Mouse (Mus musculus) liver, embryonic 15.5 days (tissue): Measurements from ENCODE around the gene Pgm2. TPM values are rescaled to one million over a fixed set of nuclear protein-coding genes. Genes with fewer than 3 reads are reported as not detected.

Experiments used
- ATAC-seq: fragments of 200-750 bp; cut with Nextera tagmentation; 2 replicates; pipeline ENCODE4 v1.8.0; 2017; ENCODE audit warnings: moderate number of reproducible peaks, mild to moderate bottlenecking, moderate library complexity; ENCODE audit not compliant: insufficient read depth
- H3K27ac ChIP-seq: fragments of 300-500 bp; sonication (generic); replicated peaks from 2 replicates; pipeline ENCODE4 v1.5.1; 2015; ENCODE audit warnings: mild to moderate bottlenecking, inconsistent platforms
- H3K27me3 ChIP-seq: fragments of 300-500 bp; sonication (generic); 2 replicates; pipeline ENCODE4 v1.6.1; 2015; ENCODE audit warnings: mild to moderate bottlenecking, inconsistent platforms
- H3K36me3 ChIP-seq: fragments of 300-500 bp; sonication (generic); replicated peaks from 2 replicates; pipeline ENCODE4 v1.6.1; 2015; ENCODE audit warnings: moderate library complexity, mild to moderate bottlenecking, inconsistent platforms
- H3K4me1 ChIP-seq: fragments of 300-500 bp; sonication (generic); replicated peaks from 2 replicates; pipeline ENCODE4 v1.6.1; 2015; ENCODE audit warnings: inconsistent platforms
- H3K4me2 ChIP-seq: fragments of 300-500 bp; sonication (generic); 2 replicates; pipeline ENCODE4 v1.6.1; 2015; ENCODE audit warnings: moderate library complexity, mild to moderate bottlenecking, inconsistent platforms
- H3K4me3 ChIP-seq: fragments of 300-500 bp; sonication (generic); replicated peaks from 2 replicates; pipeline ENCODE4 v1.5.1; 2015; ENCODE audit warnings: mild to moderate bottlenecking, inconsistent platforms
- H3K9ac ChIP-seq: fragments of 300-500 bp; sonication (generic); 2 replicates; pipeline ENCODE4 v1.6.1; 2015; ENCODE audit warnings: moderate library complexity, mild to moderate bottlenecking, inconsistent platforms
- H3K9me3 ChIP-seq: fragments of 300-500 bp; sonication (generic); replicated peaks from 2 replicates; pipeline ENCODE4 v1.6.1; 2016; ENCODE audit warnings: inconsistent platforms
- WGBS: fragments of 180-500 bp; shearing (Covaris S2); methylation state at CpG from one replicate; pipeline ENCODE4 v1.1.7; 2015; ENCODE audit warnings: mixed read lengths; ENCODE audit not compliant: insufficient replicate concordance; 5-methylcytosine and 5-hydroxymethylcytosine counted together
- polyA plus RNA-seq: library from polyadenylated mRNA; unstranded; fragments of >200 nt; fragmentation: Nextera tagmentation; extraction: Ambion mirVana; gene quantifications from 2 replicates; pipeline ENCODE4 v1.2.1, GENCODE M21; 2015

Gene Pgm2
- polyA plus RNA-seq, 1 experiment from 2014 or later, result 16.8 TPM

- WGBS, result 78% methylated on average over 11 of the region's 11 CpGs
- H3K36me3 ChIP-seq, result peaks cover 36% of the 10 kb centered on the region
These were observed 15.0 kb downstream of the Pgm2 start for GRCm38 (mm10) chr5:64107596-64108289.

GRCm38 (mm10) chr5:64109217-64109616 lies 16.5 kb downstream of the Pgm2 start:
- no peak overlapping the region for H3K4me3 ChIP-seq
- H3K27ac ChIP-seq, result no peak overlapping the region
- 69% methylated on average over 3 of the region's 3 CpGs for WGBS
- no peak overlapping the region for H3K4me2 ChIP-seq
- no peaks in the 10 kb centered on the region for H3K27me3 ChIP-seq
- peaks cover 45% of the 10 kb centered on the region for H3K36me3 ChIP-seq
- H3K9me3 ChIP-seq, result no peaks in the 10 kb centered on the region
- no peak overlapping the region for H3K9ac ChIP-seq
- ATAC-seq, result no peak
- H3K4me1 ChIP-seq, result no peaks in the 10 kb centered on the region

More at GRCm38 (mm10) chr5:64107596-64108289, 15.0 kb downstream of the Pgm2 start:
- Histone ChIP-seq H3K4me2 (no peak overlapping the region), H3K27me3 (no peaks in the 10 kb centered on the region), H3K27ac (no peak overlapping the region), H3K9me3 (no peaks in the 10 kb centered on the region), H3K4me3 (no peak overlapping the region), H3K9ac (no peak overlapping the region), H3K4me1 (peaks cover 4% of the 10 kb centered on the region)
- ATAC-seq, result no peak

- Histone ChIP-seq H3K9me3 (0 out of 2 replicates have a peak, but pooled peaks cover 2% of the 10 kb centered on the region), H3K4me3 (no peak overlapping the region), H3K9ac (no peak overlapping the region), H3K4me1 (no peaks in the 10 kb centered on the region), H3K27me3 (no peaks in the 10 kb centered on the region), H3K27ac (no peak overlapping the region), H3K4me2 (no peak overlapping the region), H3K36me3 (peaks cover 65% of the 10 kb centered on the region)
- WGBS, result 77% methylated on average over 3 of the region's 3 CpGs
- no peak for ATAC-seq
These were observed 19.6 kb downstream of the Pgm2 start for GRCm38 (mm10) chr5:64112360-64112759.

GRCm38 (mm10) chr5:64114210-64114609 lies 21.5 kb downstream of the Pgm2 start:
- no peak for ATAC-seq
- Histone ChIP-seq H3K9ac (no peak overlapping the region), H3K4me2 (no peak overlapping the region), H3K4me3 (no peak overlapping the region), H3K36me3 (peaks cover 60% of the 10 kb centered on the region), H3K27me3 (no peaks in the 10 kb centered on the region), H3K9me3 (0 out of 2 replicates have a peak, but pooled peaks cover 2% of the 10 kb centered on the region), H3K27ac (no peak overlapping the region), H3K4me1 (no peaks in the 10 kb centered on the region)
- 74% methylated on average over 6 of the region's 6 CpGs for whole genome bisulfite sequencing

GRCm38 (mm10) chr5:64117191-64117590 lies 24.4 kb downstream of the Pgm2 start:
- Histone ChIP-seq H3K4me1 (no peaks in the 10 kb centered on the region), H3K27me3 (no peaks in the 10 kb centered on the region), H3K27ac (no peak overlapping the region), H3K4me3 (no peak overlapping the region), H3K4me2 (no peak overlapping the region), H3K36me3 (peaks cover 47% of the 10 kb centered on the region), H3K9ac (no peak overlapping the region), H3K9me3 (0 out of 2 replicates have a peak, but pooled peaks cover 2% of the 10 kb centered on the region)
- 92% methylated on average over 1 of the region's 1 CpGs for WGBS
- ATAC-seq, result no peak

GRCm38 (mm10) chr5:64125783-64126182 lies 33.0 kb downstream of the Pgm2 start:
- no peak overlapping the region for H3K4me2 ChIP-seq
- H3K9me3 ChIP-seq, result no peaks in the 10 kb centered on the region
- no peaks in the 10 kb centered on the region for H3K4me1 ChIP-seq
- ATAC-seq, result no peak
- H3K27me3 ChIP-seq, result no peaks in the 10 kb centered on the region
- no peak overlapping the region for H3K9ac ChIP-seq
- H3K4me3 ChIP-seq, result no peak overlapping the region
- H3K27ac ChIP-seq, result no peak overlapping the region
- 63% methylated on average over 5 of the region's 5 CpGs for WGBS
- peaks cover 3% of the 10 kb centered on the region; the same call in 1 of the 2 replicates for H3K36me3 ChIP-seq

GRCm38 (mm10) chr5:64131550-64131949 lies 38.8 kb downstream of the Pgm2 start:
- Histone ChIP-seq H3K36me3 (peaks cover 1% of the 10 kb centered on the region; the same call in 1 of the 2 replicates), H3K9ac (no peak overlapping the region), H3K4me1 (no peaks in the 10 kb centered on the region), H3K27me3 (no peaks in the 10 kb centered on the region), H3K4me3 (no peak overlapping the region), H3K9me3 (no peaks in the 10 kb centered on the region), H3K27ac (no peak overlapping the region), H3K4me2 (no peak overlapping the region)
- ATAC-seq, result no peak
- 52% methylated on average over 5 of the region's 5 CpGs for WGBS

- Histone ChIP-seq H3K4me2 (no peak overlapping the region), H3K27me3 (no peaks in the 10 kb centered on the region), H3K9ac (no peak overlapping the region), H3K27ac (no peak overlapping the region), H3K9me3 (no peaks in the 10 kb centered on the region), H3K4me3 (no peak overlapping the region), H3K36me3 (no peaks in the 10 kb centered on the region), H3K4me1 (no peaks in the 10 kb centered on the region)
- WGBS, result 75% methylated on average over 4 of the region's 4 CpGs
- no peak for ATAC-seq
These were observed 41.2 kb downstream of the Pgm2 start for GRCm38 (mm10) chr5:64133901-64134300.

GRCm38 (mm10) chr5:64136325-64136724 lies 43.6 kb downstream of the Pgm2 start:
- H3K4me2 ChIP-seq, result no peak overlapping the region
- H3K9me3 ChIP-seq, result no peaks in the 10 kb centered on the region
- no peaks in the 10 kb centered on the region for H3K36me3 ChIP-seq
- no peak for ATAC-seq
- no peak overlapping the region for H3K9ac ChIP-seq
- WGBS, result 63% methylated on average over 5 of the region's 5 CpGs
- H3K27me3 ChIP-seq, result no peaks in the 10 kb centered on the region
- H3K4me3 ChIP-seq, result no peak overlapping the region
- H3K27ac ChIP-seq, result no peak overlapping the region
- H3K4me1 ChIP-seq, result no peaks in the 10 kb centered on the region

GRCm38 (mm10) chr5:64140202-64140601 lies 47.5 kb downstream of the Pgm2 start:
- no peaks in the 10 kb centered on the region for H3K27me3 ChIP-seq
- no peaks in the 10 kb centered on the region for H3K4me1 ChIP-seq
- WGBS, result 51% methylated on average over 3 of the region's 3 CpGs
- H3K4me2 ChIP-seq, result no peak overlapping the region
- H3K27ac ChIP-seq, result no peak overlapping the region
- no peak for ATAC-seq
- no peaks in the 10 kb centered on the region for H3K9me3 ChIP-seq
- no peaks in the 10 kb centered on the region for H3K36me3 ChIP-seq
- H3K9ac ChIP-seq, result no peak overlapping the region
- no peak overlapping the region for H3K4me3 ChIP-seq

GRCm38 (mm10) chr5:64144315-64144714 lies 51.6 kb downstream of the Pgm2 start:
- Histone ChIP-seq H3K27me3 (no peaks in the 10 kb centered on the region), H3K27ac (no peak overlapping the region), H3K9ac (no peak overlapping the region), H3K4me3 (no peak overlapping the region), H3K4me1 (peaks cover 6% of the 10 kb centered on the region), H3K9me3 (no peaks in the 10 kb centered on the region), H3K4me2 (no peak overlapping the region), H3K36me3 (no peaks in the 10 kb centered on the region)
- no peak for ATAC-seq
- WGBS, result 69% methylated on average over 5 of the region's 5 CpGs
